Mouse (Mus musculus): ENCODE measurements around the gene Zbtb16.

The Zbtb16 gene

DNA sequence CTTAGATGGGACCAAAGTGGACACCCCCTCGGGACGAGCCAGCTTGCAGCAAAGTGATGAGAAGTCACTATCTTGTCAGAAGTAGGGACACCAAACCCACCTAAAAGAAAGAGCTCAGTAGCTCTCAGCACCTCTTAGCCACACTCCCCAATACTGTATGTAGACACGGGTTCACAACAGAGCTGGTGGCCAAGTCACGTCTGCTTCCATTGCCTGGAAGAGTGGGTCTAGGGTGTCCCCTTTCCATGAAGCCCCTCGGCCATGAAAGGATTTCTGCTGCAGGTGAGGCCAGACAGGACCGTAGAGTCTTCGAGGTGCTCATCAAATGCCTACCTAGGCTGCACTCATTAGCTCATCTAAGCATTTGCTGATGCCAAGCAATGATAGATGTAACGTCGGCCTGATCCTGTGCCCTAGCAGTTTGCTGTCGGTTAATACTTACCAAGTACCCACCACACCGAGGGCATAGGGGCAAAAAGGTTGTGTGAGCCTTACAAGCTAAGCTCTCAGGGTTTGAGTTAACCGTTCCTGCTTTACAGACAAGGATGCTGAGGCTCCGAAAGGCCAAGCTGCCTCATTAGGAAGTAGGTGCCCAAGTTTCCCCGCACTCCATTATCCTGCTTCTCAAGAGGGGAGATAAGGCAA, 94.5 kb downstream of the Zbtb16 start:
- no peak for DNase-seq

DNA sequence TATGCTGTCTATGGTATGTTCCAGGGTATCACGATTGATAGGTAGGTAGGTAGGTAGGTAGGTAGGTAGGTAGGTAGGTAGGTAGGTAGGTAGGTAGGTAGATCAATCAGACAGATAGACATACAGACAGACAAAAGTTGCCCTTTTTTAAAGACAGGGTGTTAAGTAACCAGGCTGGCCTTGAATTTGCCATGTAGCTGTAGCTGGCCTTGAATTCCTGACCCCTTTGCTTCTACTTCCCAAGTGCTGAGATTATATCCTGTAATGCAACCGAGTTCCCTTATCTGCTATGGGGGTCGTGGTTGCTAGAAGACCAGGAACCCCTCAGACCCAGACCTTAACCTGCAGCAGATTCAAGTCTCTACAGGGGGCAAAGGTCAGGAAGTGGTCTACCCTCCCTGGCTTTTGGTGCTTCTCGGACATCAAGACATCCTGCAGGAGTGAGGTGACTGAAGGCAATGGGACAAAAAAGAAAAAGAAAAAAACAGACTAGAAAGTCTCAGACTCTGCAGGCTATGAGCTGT, 95.2 kb downstream of the Zbtb16 start:
- DNase-seq: no peak

DNA sequence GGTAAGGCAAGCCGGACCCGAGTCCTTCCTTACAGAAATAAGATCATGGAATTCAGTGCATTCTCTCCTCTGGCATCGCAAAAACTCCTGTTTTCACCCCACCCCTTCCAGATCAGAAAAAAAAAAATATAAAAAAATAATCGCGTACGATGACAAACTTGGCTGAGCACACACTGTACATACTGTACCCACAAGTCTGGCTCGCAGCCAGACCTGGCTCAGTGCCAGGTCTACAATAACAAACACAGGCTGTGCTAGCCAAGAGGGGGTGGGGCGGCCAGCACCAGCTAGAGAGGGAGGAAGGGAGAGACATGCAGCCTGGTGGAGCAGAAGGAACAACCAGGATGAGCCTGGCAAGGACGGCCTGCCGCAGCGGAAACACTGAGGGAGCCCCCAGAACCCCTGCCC, 95.9 kb downstream of the Zbtb16 start:
- DNase-seq: peak; percentile 100

DNA sequence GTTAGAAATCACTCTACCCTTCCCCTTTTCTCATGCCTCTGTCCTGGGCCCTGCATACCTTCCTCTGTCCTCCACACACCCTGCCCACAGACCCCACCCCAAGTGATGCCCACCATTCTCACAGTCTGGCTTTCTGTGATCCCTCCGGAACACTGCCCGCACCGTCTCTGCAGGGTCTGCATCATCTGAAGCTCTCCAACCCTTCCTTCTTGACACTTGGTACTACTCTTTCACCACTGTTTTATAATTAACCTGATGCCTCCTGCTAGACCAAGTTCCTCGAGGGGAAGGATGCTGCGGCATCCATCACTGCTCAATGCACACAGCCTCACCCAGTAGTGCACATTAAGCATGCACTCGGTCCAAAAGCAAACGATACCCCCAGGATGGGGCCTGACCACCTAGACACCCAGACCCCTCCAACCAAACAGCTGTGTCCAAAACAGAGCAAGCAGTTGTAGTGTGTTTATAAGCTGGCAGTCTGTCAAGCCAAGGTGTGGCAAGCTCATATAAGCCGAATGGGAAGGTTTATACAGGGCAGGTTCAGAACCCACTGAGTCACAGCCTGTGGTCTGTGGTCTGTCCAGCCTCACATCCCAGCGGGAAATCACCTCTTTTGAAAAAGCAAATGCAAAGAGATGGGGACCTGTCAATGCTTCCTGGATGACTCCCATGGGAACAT, 97.1 kb downstream of the Zbtb16 start:
- peak in 1 of 2 experiments; percentile 36 for DNase-seq

DNA sequence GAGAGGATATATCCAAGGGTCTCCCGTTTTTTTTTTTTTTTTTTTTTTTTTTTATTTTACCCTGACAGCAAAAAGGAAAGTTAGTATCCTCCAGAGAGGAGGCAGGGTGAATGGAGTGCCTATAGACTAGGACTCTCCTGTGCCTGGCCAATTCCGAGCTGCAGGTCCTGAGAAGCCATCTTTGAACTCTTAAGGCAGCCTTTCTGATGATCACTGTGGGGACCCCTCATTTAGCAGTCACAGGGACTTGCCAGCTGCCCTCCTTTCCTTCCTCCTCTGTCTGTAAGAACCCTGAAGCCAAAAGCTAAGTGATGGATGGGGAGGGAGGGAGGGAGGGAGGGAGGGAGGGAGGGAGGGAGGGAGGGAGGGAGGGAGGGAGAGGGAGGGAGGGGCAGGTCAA, 98.1 kb downstream of the Zbtb16 start:
- DNase-seq: no peak

DNA sequence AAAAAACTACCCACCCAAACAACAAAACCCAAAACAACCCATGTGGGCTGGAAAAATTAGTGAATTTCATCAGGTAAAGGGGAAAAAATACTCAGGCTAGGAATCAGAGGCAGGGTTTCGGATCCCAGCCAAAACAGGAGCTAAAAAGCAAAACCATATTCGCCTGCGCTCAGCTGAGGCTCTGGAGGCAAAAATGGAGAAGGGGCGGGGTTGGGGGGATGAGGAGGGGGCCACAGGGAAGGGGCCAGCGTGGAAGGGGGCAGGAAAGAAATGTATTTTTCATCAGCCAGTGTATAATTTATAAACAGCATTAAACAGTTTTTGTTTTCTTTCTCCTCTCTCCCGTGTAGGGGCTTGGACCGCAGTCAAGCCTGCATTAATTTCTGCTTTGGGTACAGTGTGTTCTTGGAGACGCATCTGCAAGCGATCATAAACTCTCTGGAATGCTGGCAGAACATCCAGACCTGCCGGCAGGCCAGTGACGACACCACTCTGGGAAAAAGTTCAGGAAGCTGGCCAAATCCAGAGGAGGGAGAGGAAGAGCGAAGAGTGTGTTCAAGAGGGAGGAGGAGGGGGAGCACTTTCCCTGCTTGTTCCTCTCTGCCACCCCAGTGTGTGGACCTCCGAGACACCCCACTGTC, 98.7 kb downstream of the Zbtb16 start:
- DNase-seq: peak; percentile 76 to 85

DNA sequence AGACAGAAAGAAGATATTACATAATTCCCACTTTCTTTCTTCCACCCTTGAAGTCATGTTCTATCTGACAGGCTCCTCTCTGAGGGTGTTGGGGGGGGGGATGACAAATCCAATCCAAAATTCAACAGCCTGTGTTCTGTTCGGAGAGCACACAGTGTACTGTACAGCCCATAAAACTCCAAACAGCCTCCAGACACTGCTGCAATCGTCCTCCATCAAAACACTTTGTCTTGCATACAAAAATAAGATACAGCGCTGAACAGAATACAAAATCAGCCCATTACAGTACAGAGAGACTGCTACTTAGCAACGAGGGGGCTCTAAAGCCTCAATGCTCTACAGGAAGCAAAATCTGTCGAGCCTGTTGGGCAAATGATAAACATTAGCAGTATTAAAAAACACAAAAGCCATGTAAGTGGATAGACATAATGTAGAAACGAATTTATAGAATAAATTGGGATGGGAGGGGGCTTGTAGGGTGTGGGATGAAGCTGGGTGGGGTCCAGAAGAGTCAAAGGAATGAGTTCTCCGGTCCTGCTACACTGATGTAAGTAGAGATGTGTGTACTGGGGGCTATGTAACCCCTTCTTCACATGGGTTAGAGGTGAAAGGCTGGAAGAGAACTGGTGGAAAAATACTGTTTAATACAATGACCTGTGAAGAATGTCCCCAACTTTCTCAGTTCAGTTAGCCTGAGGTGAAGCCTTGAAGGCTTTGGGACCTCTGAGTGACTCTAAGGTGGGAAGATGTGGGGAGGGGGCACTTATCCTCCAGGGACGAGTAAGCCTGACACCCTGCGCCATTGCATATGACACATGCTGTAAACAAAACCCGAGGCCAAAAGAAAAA, 99.4 kb downstream of the Zbtb16 start:
- no peak for DNase-seq

DNA sequence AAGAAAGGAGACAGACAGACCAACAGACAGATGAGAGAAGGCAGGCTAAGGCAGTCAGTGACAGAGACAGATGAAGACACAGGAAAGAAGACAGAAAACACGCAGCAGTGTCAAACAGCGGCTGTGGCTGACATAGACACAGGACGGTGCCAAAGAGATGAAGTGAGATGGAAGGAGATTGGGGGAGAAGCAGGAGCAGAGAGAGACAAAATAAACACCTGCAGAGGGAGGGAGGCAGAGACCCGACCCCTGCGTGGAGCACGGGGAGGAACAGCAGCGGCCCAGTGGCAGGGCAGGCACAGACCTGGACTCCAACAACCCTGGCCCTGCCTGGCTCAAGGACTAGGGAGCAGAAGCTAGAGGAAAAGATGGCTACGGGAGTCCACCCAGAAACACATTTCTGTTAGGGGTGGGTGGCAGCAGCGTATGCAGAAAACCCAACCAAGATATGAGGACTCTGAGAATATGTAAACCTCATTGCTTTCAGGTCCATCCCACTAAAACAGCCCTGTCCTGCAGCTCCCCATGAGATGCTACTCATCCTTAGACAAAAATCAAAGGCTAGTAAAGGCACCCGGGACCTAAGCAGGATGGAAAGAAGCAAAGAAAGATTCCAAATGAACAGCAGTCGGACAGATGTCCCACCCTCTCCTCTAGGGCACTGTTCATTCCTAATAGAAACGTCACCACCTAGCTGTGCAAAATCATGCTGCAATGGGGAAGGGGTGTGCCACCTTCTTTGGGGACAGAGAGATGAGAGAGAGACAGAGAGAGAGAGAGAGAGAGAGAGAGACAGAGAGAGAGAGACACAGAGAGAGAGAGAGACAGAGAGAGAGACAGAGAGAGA, 100.3 kb downstream of the Zbtb16 start:
- DNase-seq: no peak

DNA sequence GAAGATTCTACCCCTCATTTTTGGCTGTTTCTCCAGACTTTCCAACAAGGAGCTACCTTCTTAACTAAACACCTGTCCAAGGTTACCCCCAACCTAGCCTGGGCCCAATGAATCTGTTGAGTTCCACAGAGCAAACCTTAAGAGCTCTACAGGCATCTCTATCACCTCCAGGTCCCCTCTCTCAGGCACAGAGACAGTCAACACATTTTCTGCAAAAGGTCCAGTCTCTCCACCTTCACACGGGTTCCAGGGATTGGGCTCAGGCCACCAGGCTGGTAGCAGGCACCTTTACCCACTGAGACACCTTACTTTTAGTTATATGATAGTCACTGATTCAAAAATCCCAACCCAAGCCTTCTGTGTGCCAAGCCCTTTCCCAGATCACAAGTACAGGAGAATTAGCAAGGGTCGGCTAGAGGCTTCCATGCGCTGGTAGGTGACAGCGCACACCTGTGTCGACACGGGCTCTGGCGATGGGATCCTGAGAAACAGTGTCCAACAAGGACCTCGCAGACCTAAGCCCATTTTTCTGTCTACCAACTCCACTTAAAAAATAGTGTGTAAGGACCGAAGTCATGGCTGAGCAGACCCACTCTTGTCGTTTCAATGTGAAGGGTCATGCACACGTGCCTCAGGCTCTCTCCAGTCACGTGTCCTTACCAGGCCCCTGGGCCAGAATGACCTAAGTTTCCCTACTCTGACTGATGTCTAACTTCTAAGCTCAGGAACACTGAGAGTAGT, 101.1 kb downstream of the Zbtb16 start:
- no peak for DNase-seq

DNA sequence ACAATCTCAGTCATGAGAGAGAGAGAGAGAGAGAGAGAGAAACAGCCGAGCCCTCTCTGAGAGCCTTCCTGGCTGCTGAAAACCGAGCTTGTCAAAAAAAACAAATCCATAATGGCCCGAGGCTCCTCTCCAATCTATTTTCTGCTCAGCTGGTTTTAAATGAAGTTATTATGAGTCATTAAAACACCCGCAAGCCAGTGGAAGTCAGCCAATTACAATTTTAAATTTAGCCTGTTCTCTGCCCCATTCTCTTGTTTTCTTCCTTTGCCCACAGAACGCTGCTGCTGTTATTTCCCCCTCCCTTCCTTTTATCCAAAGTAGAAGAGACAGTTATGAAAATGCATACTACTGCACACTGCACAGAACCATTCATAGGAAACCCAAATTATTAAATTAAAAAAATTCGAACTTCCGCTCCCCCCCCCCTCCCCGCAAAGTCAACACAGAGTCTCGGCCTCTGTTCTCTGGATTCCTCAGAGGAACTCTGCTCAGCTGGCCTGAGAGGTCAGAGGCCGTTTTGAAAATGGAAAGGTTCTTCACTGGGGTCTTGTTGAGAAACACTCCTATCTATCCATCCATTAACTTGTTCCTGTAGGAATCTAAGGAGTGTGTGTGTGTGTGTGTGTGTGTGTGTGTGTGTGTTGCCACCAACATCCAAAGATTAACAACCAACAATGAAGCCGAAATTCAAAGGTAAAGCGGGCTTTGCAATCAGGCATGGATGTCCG, 102.0 kb downstream of the Zbtb16 start:
- peak; percentile 67 to 70 for DNase-seq

DNA sequence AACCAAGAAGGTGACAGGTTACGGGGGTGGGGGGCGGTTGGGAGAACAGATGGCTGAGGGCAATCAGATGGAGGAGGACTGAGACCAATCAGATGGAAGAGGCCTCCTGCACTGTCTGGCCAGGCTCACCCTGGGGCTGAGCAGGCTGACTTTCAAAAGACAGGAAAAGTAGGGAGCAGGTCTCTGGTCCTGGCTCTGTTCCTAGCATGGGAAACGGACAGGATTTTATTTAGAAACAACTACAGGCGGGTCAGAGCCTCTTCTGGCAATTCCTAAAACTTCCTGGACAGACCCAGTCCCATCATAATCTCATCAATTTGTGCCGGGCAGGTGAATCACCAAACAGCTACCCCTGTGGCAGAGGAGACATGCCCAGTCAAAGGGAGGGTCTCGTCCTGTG, 102.9 kb downstream of the Zbtb16 start:
- peak; percentile 69 to 83 for DNase-seq

DNA sequence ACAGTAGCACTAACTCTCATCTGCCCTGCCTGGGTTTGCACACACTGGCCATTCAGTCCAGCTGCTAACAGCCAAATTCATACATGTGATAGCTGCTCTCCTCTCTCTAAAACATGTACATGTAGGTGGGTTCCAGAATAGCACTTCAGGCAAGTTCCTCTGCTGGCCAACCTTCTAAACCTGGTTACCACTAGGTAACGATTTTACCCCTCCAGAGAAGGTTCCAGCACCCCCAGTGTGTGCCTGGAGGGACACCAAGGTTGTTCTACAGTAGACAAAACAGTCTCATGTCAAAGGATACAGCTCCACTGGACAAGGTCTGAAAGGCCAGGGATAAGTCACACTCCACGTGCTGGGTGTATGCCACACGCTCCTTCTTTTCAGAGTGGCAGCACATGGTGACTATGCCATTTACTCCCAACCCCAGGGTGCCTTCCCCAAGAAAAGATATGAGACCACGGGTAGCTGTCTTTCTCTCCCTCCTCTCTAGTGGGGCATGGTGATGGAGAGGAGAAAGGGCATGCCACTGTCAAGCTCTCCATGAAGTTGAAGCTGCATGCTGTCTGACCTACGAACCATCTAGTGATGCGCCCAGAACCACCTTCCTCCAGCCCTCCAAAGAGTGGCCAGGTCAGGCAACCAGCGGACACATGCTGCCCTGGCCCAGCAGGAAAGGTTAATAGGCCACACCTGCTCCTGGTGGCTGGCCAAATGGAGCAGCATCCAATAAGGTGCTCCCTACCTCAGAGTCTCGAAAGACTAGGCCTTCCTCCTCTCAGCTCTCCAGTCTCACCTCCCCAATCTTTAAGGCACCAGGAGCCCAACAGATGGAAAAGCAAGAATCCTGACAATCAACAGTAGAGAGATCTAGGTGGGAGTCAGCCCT, 104.1 kb downstream of the Zbtb16 start:
- no peak for DNase-seq

DNA sequence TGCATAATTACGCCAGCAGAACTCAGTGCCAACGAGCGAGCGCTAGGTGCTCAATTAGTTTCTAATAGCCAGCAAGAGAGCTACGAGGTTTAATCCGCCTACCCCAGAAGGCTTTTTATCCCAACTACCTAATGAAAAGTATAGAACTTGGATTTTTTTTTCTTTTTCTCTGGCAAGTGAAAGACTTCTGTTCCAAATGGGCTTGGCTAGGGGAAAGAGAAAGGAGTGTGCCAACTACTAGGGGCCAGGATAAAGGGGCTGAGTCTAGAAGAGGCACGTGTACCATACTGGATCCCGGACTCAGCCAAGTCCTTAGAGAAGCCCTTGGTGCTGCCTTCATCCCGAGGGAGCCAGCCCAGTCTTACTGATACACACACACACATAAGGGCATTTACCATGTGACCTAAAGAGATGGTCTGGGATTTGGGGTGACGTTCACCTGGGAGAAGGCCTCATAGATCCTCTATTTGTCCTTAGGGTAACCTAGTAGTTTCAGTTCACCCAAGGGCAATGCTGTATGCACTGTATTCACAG, 105.5 kb downstream of the Zbtb16 start:
- DNase-seq: no peak

DNA sequence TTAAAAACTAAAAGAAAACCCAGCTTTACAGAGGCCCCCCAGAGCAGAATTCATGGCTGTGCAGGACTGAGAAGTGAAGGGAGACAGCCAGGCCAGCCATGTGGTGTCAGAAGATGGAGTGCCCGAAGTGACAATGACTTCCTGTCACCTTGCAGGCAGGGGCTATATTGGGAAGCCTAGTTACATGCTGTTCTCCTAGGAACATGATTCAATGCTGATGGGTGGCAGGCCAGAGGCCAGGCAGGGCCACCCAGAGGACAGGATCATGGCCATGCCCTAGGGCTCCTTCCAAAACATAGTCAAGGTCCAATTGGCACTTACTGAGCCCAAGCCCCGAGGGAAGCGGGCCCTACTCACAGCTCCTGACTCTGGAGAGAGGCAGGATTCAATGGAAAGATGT, 106.6 kb downstream of the Zbtb16 start:
- DNase-seq: no peak

DNA sequence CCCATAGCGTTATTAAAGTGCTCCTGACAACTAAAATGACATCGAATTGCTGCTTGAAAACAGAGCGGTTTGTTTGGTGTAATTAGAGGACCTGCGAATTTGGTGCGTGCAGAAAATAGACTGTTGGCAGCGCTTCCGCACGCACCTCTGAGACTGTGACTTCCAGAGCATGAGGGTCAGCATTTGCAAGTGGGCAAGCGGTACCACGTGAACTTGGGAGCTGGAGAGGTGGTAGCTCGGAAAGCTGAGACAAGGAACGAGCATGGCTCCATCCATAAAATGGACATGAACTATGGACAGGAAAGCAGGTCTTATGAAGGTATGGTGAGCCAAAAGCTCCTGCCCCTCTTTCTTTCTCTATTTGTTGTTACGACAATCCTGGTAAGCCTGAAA, 107.3 kb downstream of the Zbtb16 start:
- DNase-seq: no peak

DNA sequence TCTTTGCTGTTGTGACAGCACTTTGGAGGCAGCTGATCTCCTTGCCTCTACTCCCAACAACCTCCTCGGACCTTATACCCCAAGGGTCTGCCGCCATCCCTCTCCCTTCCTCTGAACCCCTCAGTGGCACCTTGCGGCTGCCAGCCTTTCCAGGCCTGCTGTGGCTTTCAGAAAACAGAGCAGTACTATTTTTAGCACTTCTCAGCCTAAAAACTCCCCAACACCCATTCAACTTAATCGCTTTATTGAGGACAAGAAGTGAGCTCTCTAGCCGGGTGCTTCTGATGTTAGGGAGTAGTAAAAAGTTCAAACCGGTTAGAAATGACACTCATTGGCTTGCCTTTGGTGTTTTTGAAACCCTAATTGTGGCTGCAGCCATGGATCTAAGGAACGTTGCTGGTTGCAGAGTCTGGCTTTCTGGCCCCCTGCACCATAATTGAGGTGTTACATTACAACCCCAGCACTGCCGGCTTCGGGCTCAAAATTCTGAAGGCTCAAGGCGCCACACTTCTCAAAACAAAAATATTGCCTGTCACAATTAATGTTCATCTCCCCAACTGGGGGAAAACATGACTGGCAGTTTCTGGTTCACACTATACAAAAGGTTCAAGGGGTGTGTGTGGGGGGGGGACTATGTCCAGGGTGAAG, 107.8 kb downstream of the Zbtb16 start:
- DNase-seq: no peak

DNA sequence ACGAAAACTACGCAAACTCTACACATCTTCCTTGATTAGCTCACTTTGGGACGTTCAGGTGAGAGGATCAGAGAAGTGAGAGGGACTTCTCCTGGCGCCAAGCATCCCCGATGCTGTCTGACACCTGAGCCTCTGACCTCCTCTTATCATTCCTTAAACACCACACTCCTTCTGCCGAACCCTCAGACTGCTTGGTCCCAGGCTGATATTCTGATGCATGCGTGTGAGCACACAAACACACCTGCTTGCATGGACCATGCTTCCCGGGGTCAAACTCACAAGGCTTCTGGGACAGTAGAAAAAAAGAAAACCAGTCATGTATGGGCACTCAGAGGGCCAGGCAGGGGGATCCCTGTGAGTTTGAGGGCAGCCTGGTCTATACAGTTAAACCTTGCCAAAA, 109.7 kb downstream of the Zbtb16 start:
- DNase-seq: no peak

DNA sequence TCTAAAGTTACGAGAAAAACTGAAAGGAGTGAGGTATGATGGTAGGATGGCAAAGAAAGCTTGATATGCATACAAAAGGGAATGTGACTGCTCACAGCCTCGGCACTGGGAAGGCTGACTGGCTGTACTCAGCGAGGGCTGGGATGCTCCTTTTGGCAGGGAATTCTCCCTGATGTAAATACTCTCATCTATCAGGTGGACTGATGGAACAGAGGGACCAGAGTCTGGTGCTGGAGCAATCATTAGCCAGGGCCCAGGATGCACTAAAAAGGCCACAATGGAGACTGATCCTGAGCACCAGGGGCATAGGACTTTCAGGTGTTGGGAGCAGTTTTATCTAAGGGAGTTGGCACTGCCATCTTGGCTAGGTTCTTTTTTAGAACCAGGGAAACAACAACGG, 110.1 kb downstream of the Zbtb16 start:
- DNase-seq: no peak

DNA sequence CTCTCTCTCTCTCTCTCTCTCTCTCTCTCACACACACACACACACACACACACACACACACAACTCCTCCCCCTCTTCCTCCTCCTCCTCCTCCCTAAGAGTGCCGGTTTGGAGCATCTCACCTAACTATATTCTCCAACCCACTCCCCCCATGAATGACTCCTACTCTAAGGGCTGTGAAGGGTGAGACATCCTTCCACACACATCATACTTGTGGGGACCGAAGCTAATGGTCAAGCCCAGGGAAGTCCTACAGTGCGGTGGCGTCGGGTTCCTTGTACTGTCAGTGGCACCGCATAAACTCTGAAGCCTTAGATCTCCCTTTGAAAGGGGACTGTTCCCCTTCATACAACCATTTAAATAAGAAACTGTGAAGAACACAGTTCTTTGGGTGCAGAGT, 110.9 kb downstream of the Zbtb16 start:
- DNase-seq: no peak

All from cerebellum, postnatal 10 days (tissue).